Mouse (Mus musculus): ENCODE results near the gene Cct4. TPM values are rescaled to one million over a fixed set of nuclear protein-coding genes. Genes with fewer than 3 reads are reported as not detected.

Gene Cct4
- polyA plus RNA-seq, 1 experiment from 2014 or later: 328 TPM

- Histone ChIP-seq H3K9me3 (no peaks in the 10 kb centered on the region), H3K4me2 (replicated peaks) (no peak overlapping the region), H3K27ac (no peak overlapping the region), H3K9ac (no peak overlapping the region), H3K4me3 (no peak overlapping the region), H3K36me3 (no peaks in the 10 kb centered on the region), H3K27me3 (no peaks in the 10 kb centered on the region), H3K4me1 (peaks cover 10% of the 10 kb centered on the region)
- no peak for ATAC-seq (ENCODE audit: insufficient number of reproducible peaks, insufficient read depth, low FRiP score, low TSS enrichment)
- WGBS: 48% methylated on average over 2 of the region's 2 CpGs
These were observed 3.0 kb upstream of the Cct4 start for GRCm38 (mm10) chr11:22987357-22987756.

GRCm38 (mm10) chr11:22989786-22990185 is 533 bp upstream of the Cct4 start:
- Histone ChIP-seq H3K9me3 (no peaks in the 10 kb centered on the region), H3K27me3 (no peaks in the 10 kb centered on the region), H3K36me3 (peaks cover 9% of the 10 kb centered on the region), H3K4me2 (replicated peaks) (peak overlapping the region; percentile 97), H3K4me3 (peak overlapping the region; percentile 95), H3K9ac (peak overlapping the region; percentile 84; the same call in 1 of the 2 replicates), H3K4me1 (peaks cover 11% of the 10 kb centered on the region), H3K27ac (peak overlapping the region; percentile 96; the same call in 1 of the 2 replicates)
- WGBS: 48% methylated on average over 1 of the region's 1 CpGs
- no peak for ATAC-seq (ENCODE audit: insufficient number of reproducible peaks, insufficient read depth, low FRiP score, low TSS enrichment)

- no peak for ATAC-seq (ENCODE audit: insufficient number of reproducible peaks, insufficient read depth, low FRiP score, low TSS enrichment)
- Histone ChIP-seq H3K27ac (no peak overlapping the region), H3K27me3 (no peaks in the 10 kb centered on the region), H3K9ac (peak overlapping the region; percentile 84), H3K4me1 (peaks cover 11% of the 10 kb centered on the region), H3K4me2 (replicated peaks) (peak overlapping the region; percentile 97), H3K4me3 (peak overlapping the region; percentile 95), H3K9me3 (no peaks in the 10 kb centered on the region), H3K36me3 (peaks cover 22% of the 10 kb centered on the region)
- WGBS: 10% methylated on average over 14 of the region's 14 CpGs
These were observed 1.0 kb downstream of the Cct4 start for GRCm38 (mm10) chr11:22991218-22991835.

GRCm38 (mm10) chr11:22994271-22994670 is 4.0 kb downstream of the Cct4 start:
- no peaks in the 10 kb centered on the region for H3K9me3 ChIP-seq
- H3K36me3 ChIP-seq: peaks cover 44% of the 10 kb centered on the region
- H3K4me3 ChIP-seq: no peak overlapping the region
- H3K27me3 ChIP-seq: no peaks in the 10 kb centered on the region
- H3K4me1 ChIP-seq: peaks cover 11% of the 10 kb centered on the region
- H3K9ac ChIP-seq: no peak overlapping the region
- WGBS: 91% methylated on average over 2 of the region's 2 CpGs
- no peak overlapping the region for H3K4me2 ChIP-seq (replicated peaks)
- no peak for ATAC-seq (ENCODE audit: insufficient number of reproducible peaks, insufficient read depth, low FRiP score, low TSS enrichment)
- H3K27ac ChIP-seq: no peak overlapping the region

- H3K9ac ChIP-seq: no peak overlapping the region
- no peaks in the 10 kb centered on the region for H3K27me3 ChIP-seq
- no peak overlapping the region for H3K4me2 ChIP-seq (replicated peaks)
- H3K27ac ChIP-seq: no peak overlapping the region
- ATAC-seq (ENCODE audit: insufficient number of reproducible peaks, insufficient read depth, low FRiP score, low TSS enrichment): no peak
- peaks cover 11% of the 10 kb centered on the region for H3K4me1 ChIP-seq
- H3K9me3 ChIP-seq: no peaks in the 10 kb centered on the region
- H3K36me3 ChIP-seq: peaks cover 56% of the 10 kb centered on the region
- no peak overlapping the region for H3K4me3 ChIP-seq
- 93% methylated on average over 4 of the region's 4 CpGs for WGBS
These were observed 5.1 kb downstream of the Cct4 start for GRCm38 (mm10) chr11:22995461-22995860.

GRCm38 (mm10) chr11:22998308-22998707 is 8.0 kb downstream of the Cct4 start:
- Histone ChIP-seq H3K36me3 (peaks cover 80% of the 10 kb centered on the region), H3K27ac (no peak overlapping the region), H3K27me3 (no peaks in the 10 kb centered on the region), H3K9ac (no peak overlapping the region), H3K4me3 (no peak overlapping the region), H3K4me1 (no peaks in the 10 kb centered on the region), H3K4me2 (replicated peaks) (no peak overlapping the region), H3K9me3 (no peaks in the 10 kb centered on the region)
- ATAC-seq (ENCODE audit: insufficient number of reproducible peaks, insufficient read depth, low FRiP score, low TSS enrichment): no peak
- WGBS: 73% methylated on average over 1 of the region's 1 CpGs

DNA sequence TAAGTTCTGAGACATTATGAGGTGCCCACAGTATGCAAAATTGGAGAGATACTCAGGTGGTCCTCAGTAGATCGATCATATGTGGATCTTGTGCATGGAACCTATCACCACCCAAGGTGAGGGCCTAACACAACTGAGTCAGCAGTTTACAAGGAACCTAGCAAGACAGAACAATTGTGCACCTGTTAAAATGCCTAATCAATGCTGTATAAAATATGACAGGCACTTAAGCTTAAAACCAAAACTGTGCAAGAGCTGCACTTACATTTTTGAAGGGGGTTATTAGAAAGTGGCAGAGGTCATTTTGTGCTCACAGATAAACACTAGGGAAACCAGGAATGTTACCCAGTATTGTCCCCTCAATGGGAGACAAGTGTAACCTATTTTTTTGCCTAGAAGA is 15.0 kb downstream of the Cct4 start:
- H3K27me3 ChIP-seq: no peaks in the 10 kb centered on the region
- WGBS: 95% methylated on average over 1 of the region's 1 CpGs
- peaks cover 36% of the 10 kb centered on the region for H3K36me3 ChIP-seq
- no peak overlapping the region for H3K9ac ChIP-seq
- H3K4me2 ChIP-seq (replicated peaks): no peak overlapping the region
- no peaks in the 10 kb centered on the region for H3K9me3 ChIP-seq
- H3K27ac ChIP-seq: no peak overlapping the region
- ATAC-seq (ENCODE audit: insufficient number of reproducible peaks, insufficient read depth, low FRiP score, low TSS enrichment): no peak
- H3K4me3 ChIP-seq: no peak overlapping the region
- no peaks in the 10 kb centered on the region for H3K4me1 ChIP-seq

GRCm38 (mm10) chr11:23007166-23007480 is 16.8 kb downstream of the Cct4 start:
- Histone ChIP-seq H3K27me3 (no peaks in the 10 kb centered on the region), H3K4me2 (replicated peaks) (peak overlapping the region; percentile 73), H3K36me3 (peaks cover 20% of the 10 kb centered on the region), H3K27ac (peak overlapping the region; percentile 70), H3K9ac (no peak overlapping the region), H3K9me3 (no peaks in the 10 kb centered on the region), H3K4me3 (peak overlapping the region; percentile 58), H3K4me1 (no peaks in the 10 kb centered on the region)
- 4% methylated on average over 6 of the region's 6 CpGs for WGBS
- peak; percentile 61; the same call in 1 of the 2 replicates for ATAC-seq (ENCODE audit: insufficient number of reproducible peaks, insufficient read depth, low FRiP score, low TSS enrichment)

DNA sequence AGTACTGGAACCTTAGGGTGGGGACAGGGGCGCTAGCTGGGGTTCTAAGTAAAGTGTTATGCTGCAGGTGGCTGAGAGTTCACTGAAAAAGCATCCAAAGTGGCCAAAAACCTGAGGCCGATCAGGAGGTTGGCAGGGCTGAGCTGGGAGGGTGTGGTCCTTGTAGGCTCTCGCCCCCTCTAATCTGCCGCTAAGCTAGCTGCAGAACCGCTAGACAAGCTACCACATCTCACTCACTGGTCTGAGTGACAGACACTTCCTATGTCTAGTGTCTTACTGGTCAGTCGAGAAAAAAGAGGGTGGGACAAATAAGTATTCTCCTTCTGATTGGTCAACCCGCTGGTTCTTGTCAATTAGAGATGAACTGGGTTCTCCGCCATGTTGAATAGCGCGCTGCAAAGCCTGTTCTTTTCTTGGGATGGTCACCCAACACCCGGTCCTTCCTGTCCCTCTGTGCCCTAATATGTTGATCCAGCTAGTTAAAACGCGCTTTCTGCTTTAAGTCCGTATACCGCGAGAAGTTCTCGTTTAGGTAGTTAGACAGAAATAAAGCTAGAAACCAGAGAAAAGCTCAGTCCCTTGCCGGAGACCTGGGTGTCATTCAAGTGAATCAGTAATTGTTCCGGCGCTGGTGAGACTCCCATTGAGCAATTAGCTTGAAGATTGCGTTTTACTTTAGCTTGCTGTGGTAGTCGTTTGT is 17.3 kb downstream of the Cct4 start, which contains the start of gene Fam161a:
TSS of gene Fam161a (plus strand) at position 51 of the 700 bp plus-strand sequence.
- Histone ChIP-seq H3K27ac (peak within 1 kb of the TSS; percentile 89), H3K4me2 (replicated peaks) (peak within 1 kb of the TSS; percentile 73), H3K27me3 (no peaks in the 10 kb centered on the region), H3K36me3 (peaks cover 15% of the 10 kb centered on the region), H3K9ac (peak within 1 kb of the TSS; percentile 66), H3K9me3 (no peaks in the 10 kb centered on the region), H3K4me3 (peak within 1 kb of the TSS; percentile 58), H3K4me1 (no peaks in the 10 kb centered on the region)
- WGBS: 1% methylated on average over 22 of the region's 22 CpGs
- ATAC-seq (ENCODE audit: insufficient number of reproducible peaks, insufficient read depth, low FRiP score, low TSS enrichment): peak; percentile 89

GRCm38 (mm10) chr11:23008181-23008823 is 18.0 kb downstream of the Cct4 start:
- ATAC-seq (ENCODE audit: insufficient number of reproducible peaks, insufficient read depth, low FRiP score, low TSS enrichment): peak; percentile 94
- H3K9ac ChIP-seq: peak overlapping the region; percentile 66
- peak overlapping the region; percentile 73 for H3K4me2 ChIP-seq (replicated peaks)

GRCm38 (mm10) chr11:23008824-23009200 is 18.5 kb downstream of the Cct4 start:
- no peak overlapping the region for H3K27ac ChIP-seq
- H3K9ac ChIP-seq: peak overlapping the region; percentile 66; the same call in 1 of the 2 replicates
- peaks cover 7% of the 10 kb centered on the region for H3K36me3 ChIP-seq
- H3K4me2 ChIP-seq (replicated peaks): peak overlapping the region; percentile 73
- H3K9me3 ChIP-seq: no peaks in the 10 kb centered on the region
- WGBS: 43% methylated on average over 4 of the region's 4 CpGs
- H3K4me3 ChIP-seq: peak overlapping the region; percentile 58
- ATAC-seq (ENCODE audit: insufficient number of reproducible peaks, insufficient read depth, low FRiP score, low TSS enrichment): no peak
- no peaks in the 10 kb centered on the region for H3K4me1 ChIP-seq
- no peaks in the 10 kb centered on the region for H3K27me3 ChIP-seq

More at GRCm38 (mm10) chr11:23008181-23008823, 18.0 kb downstream of the Cct4 start:
- no peaks in the 10 kb centered on the region for H3K4me1 ChIP-seq
- under 1% methylated on average over 40 of the region's 40 CpGs for WGBS
- H3K9me3 ChIP-seq: no peaks in the 10 kb centered on the region
- H3K27me3 ChIP-seq: no peaks in the 10 kb centered on the region
- peak overlapping the region; percentile 58 for H3K4me3 ChIP-seq
- peak overlapping the region; percentile 89 for H3K27ac ChIP-seq
- H3K36me3 ChIP-seq: peaks cover 10% of the 10 kb centered on the region

GRCm38 (mm10) chr11:23013096-23013495 is 22.8 kb downstream of the Cct4 start:
- Histone ChIP-seq H3K9me3 (no peaks in the 10 kb centered on the region), H3K36me3 (no peaks in the 10 kb centered on the region), H3K4me2 (replicated peaks) (no peak overlapping the region), H3K4me3 (no peak overlapping the region), H3K9ac (no peak overlapping the region), H3K27ac (no peak overlapping the region), H3K4me1 (no peaks in the 10 kb centered on the region), H3K27me3 (no peaks in the 10 kb centered on the region)
- 78% methylated on average over 1 of the region's 1 CpGs for WGBS
- no peak for ATAC-seq (ENCODE audit: insufficient number of reproducible peaks, insufficient read depth, low FRiP score, low TSS enrichment)
